26 mouse cellular contexts compared by ENCODE assay signal in the genomic region with DNA sequence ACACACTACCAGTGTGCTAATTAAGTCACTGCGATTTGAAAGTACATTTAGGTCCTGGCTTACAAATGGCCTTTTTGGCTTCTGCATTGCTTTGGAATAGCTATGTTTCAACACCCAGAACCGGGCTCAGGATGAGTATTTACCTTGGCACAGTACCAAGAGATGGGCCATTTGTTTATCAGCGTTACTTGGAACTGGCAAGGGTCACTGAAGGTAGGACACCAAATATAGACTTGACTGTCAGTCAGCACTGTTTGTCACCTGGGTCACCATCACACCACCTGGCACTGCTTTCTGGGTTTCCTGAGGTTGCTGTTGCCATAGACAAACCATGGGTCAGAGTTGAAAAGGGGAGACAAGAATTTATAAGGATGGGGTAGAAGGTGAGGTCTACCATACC. TPM values are rescaled to one million over a fixed set of nuclear protein-coding genes. Genes with fewer than 3 reads are reported as not detected.
DNase-seq lines count a peak whose midpoint lies in the region; ATAC-seq lines count a peak whose summit lies in the region.
"Had no signal": no experiment of that assay in that cellular context is flagged by ENCODE, and none has a peak within 500 bp of the region (broad histone marks: within the 10 kb centered on the region; RNA-seq: fewer than 3 reads in every experiment).

No protein-coding gene starts in this region.

- peaks cover 20 to 62% of the 10 kb centered on the region in 2 experiments for H3K4me1 ChIP-seq in heart, embryonic 14.5 days (ENCODE audit: control insufficient read depth in 2 of 2, insufficient read depth in 2 of 2, low read length in 2 of 2)
- H3K4me1 ChIP-seq in kidney, embryonic 15.5 days: peaks cover 4% of the 10 kb centered on the region; the same call in 1 of the 2 replicates
- H3K4me1 ChIP-seq: forebrain, embryonic 13.5 days; midbrain, embryonic 10.5 days; stomach, embryonic 15.5 days had no signal

- intact Hi-C loops in heart, postnatal 25 days (cut with DNase I): no loop called here

- H3K9me3 ChIP-seq in heart, embryonic 14.5 days (ENCODE audit: control insufficient read depth, low read length): no peaks in the 10 kb centered on the region
- no peaks in the 10 kb centered on the region for H3K9me3 ChIP-seq in kidney, embryonic 15.5 days (replicated peaks)
- H3K9me3 ChIP-seq: forebrain, embryonic 13.5 days; limb, embryonic 15.5 days; midbrain, embryonic 10.5 days; stomach, embryonic 15.5 days had no signal

- H3K36me3 ChIP-seq in heart, embryonic 14.5 days (ENCODE audit: control insufficient read depth, insufficient read depth, low read length): peaks cover 50% of the 10 kb centered on the region
- no peaks in the 10 kb centered on the region for H3K36me3 ChIP-seq in kidney, embryonic 15.5 days
- H3K36me3 ChIP-seq: limb, embryonic 15.5 days; midbrain, embryonic 10.5 days; stomach, embryonic 15.5 days had no signal

- DNase-seq in heart, adult 11 months: peak; percentile 97
- no peak for DNase-seq in heart, postnatal 25 days (ENCODE audit: low spot score)
- DNase-seq in heart, adult 9 months (ENCODE audit: low spot score in 2 of 2): peak; percentile 65 to 78
- DNase-seq in thymus, postnatal 0 days (ENCODE audit: low spot score): no peak
- DNase-seq: cerebellum, adult 9-10 months; gastrocnemius, postnatal 25 days; kidney, adult 11 months; kidney, postnatal 10 days; lung, embryonic 14.5 days; lung, postnatal 4 days; right cerebral cortex, postnatal 25 days; thymus, adult 18-20 months had no signal

- peak overlapping the region; percentile 42; the same call in 1 of the 2 replicates for H3K9ac ChIP-seq in heart, embryonic 14.5 days (ENCODE audit: low read length)
- H3K9ac ChIP-seq in kidney, embryonic 15.5 days: no peak overlapping the region
- H3K9ac ChIP-seq: forebrain, embryonic 13.5 days; limb, embryonic 15.5 days; lung, embryonic 14.5 days; stomach, embryonic 15.5 days had no signal

- H3K4me3 ChIP-seq in heart, embryonic 14.5 days (ENCODE audit: control insufficient read depth in 1 of 2, insufficient read depth in 1 of 2, low read depth in 1 of 2, low read length in 2 of 2): 0 out of 4 replicates have a peak overlapping the region, but pooled peaks of 1 of the 2 experiments have one; percentile 51
- no peak overlapping the region for H3K4me3 ChIP-seq in kidney, embryonic 15.5 days (replicated peaks)
- H3K4me3 ChIP-seq: erythroblast, embryonic 14.5 days; forebrain, embryonic 13.5 days; limb, embryonic 15.5 days; midbrain, embryonic 10.5 days; stomach, embryonic 15.5 days had no signal

- 19% methylated on average over 3 of the region's 3 CpGs for WGBS in heart, embryonic 14.5 days
- 65% methylated on average over 3 of the region's 3 CpGs for WGBS in kidney, embryonic 15.5 days

- peak overlapping the region; percentile 70 for H3K4me2 ChIP-seq in heart, embryonic 14.5 days (ENCODE audit: low read length)
- no peak overlapping the region for H3K4me2 ChIP-seq in kidney, embryonic 15.5 days
- H3K4me2 ChIP-seq: forebrain, embryonic 13.5 days; limb, embryonic 15.5 days; lung, embryonic 14.5 days; stomach, embryonic 15.5 days had no signal

- no peaks in the 10 kb centered on the region for H3K27me3 ChIP-seq in heart, embryonic 14.5 days (ENCODE audit: control insufficient read depth, insufficient read depth, low read length)
- no peaks in the 10 kb centered on the region for H3K27me3 ChIP-seq in kidney, embryonic 15.5 days
- H3K27me3 ChIP-seq: forebrain, embryonic 13.5 days; limb, embryonic 15.5 days; stomach, embryonic 15.5 days had no signal

- peak overlapping the region; percentile 0 to 98; a peak in 3 of 4 replicates for H3K27ac ChIP-seq in heart, embryonic 14.5 days (replicated peaks in 1 of 2; ENCODE audit: control insufficient read depth in 1 of 2, insufficient read depth in 1 of 2, low read depth in 2 of 2, low read length in 2 of 2)
- H3K27ac ChIP-seq in kidney, embryonic 15.5 days: no peak overlapping the region
- H3K27ac ChIP-seq: forebrain, embryonic 13.5 days; limb, embryonic 15.5 days; midbrain, embryonic 10.5 days; stomach, embryonic 15.5 days had no signal

- no peak for ATAC-seq in heart, embryonic 14.5 days (ENCODE audit: insufficient number of reproducible peaks, insufficient read depth, low FRiP score, low read depth)
- ATAC-seq in kidney, embryonic 15.5 days (replicated peaks; ENCODE audit: low FRiP score): no peak
- ATAC-seq in megakaryocyte-erythroid progenitor cell, adult 5-6 weeks (replicated peaks; ENCODE audit: low FRiP score, low TSS enrichment, poor library complexity, severe bottlenecking): no peak
- ATAC-seq: forebrain, embryonic 13.5 days had no signal

RNA-seq across cellular contexts. Expression of gene Csrp3, which starts 5.5 kb away (rescaled TPM):
- 1,000 to 10,000 TPM; 2,113 to 2,237 TPM for total RNA-seq in heart, postnatal 25 days (2021)
- polyA plus RNA-seq in heart, embryonic 14.5 days (2014; fragmentation: Nextera tagmentation; extraction: Ambion mirVana): 1,942 and 2,129 TPM in 2 replicates
- polyA plus RNA-seq in thymus, postnatal 0 days (2015; fragmentation: Nextera tagmentation; extraction: Ambion mirVana): 0.27 and 0.59 TPM in 2 replicates
- 4.9 and 11.3 TPM in 2 replicates for polyA plus RNA-seq in kidney, embryonic 15.5 days (2015; fragmentation: Nextera tagmentation; extraction: Ambion mirVana)
- total RNA-seq in megakaryocyte-erythroid progenitor cell, adult 5-6 weeks (2014; fragmentation: Nextera tagmentation): 3.9 and 16.2 TPM in 2 replicates
- total RNA-seq in megakaryocyte-erythroid progenitor cell, adult 5-6 weeks (2017): 33.1 and 36.2 TPM in 2 replicates
- total RNA-seq: layer of hippocampus, adult 18-20 months; layer of hippocampus, postnatal 25 days; left cerebral cortex, postnatal 14 days had no signal
- polyA plus RNA-seq: cortical plate, adult 2 months; erythroblast, embryonic 14.5 days; forebrain, embryonic 13.5 days; hindbrain, embryonic 11.5 days; urinary bladder, adult 2 months had no signal

RNA-seq across cellular contexts. Expression of gene E2f8, which starts 39.0 kb away (rescaled TPM):
- total RNA-seq in heart, postnatal 25 days (2021): under 1 TPM; 0.75 to 0.87 TPM
- 16.6 and 16.9 TPM in 2 replicates for polyA plus RNA-seq in heart, embryonic 14.5 days (2014; fragmentation: Nextera tagmentation; extraction: Ambion mirVana)
- 14.3 and 15.0 TPM in 2 replicates for polyA plus RNA-seq in thymus, postnatal 0 days (2015; fragmentation: Nextera tagmentation; extraction: Ambion mirVana)
- polyA plus RNA-seq in kidney, embryonic 15.5 days (2015; fragmentation: Nextera tagmentation; extraction: Ambion mirVana): 22.8 and 22.9 TPM in 2 replicates
- 109 and 163 TPM in 2 replicates for total RNA-seq in megakaryocyte-erythroid progenitor cell, adult 5-6 weeks (2014; fragmentation: Nextera tagmentation)
- 35.9 and 44.5 TPM in 2 replicates for total RNA-seq in megakaryocyte-erythroid progenitor cell, adult 5-6 weeks (2017)

RNA-seq across cellular contexts. Expression of gene Zdhhc13, which starts 53.5 kb away (rescaled TPM):
- 10 to 100 TPM; 11.0 to 12.9 TPM for total RNA-seq in heart, postnatal 25 days (2021)
- polyA plus RNA-seq in heart, embryonic 14.5 days (2014; fragmentation: Nextera tagmentation; extraction: Ambion mirVana): 34.6 and 36.2 TPM in 2 replicates
- 22.5 and 26.6 TPM in 2 replicates for polyA plus RNA-seq in thymus, postnatal 0 days (2015; fragmentation: Nextera tagmentation; extraction: Ambion mirVana)
- 39.3 and 43.5 TPM in 2 replicates for polyA plus RNA-seq in kidney, embryonic 15.5 days (2015; fragmentation: Nextera tagmentation; extraction: Ambion mirVana)
- total RNA-seq in megakaryocyte-erythroid progenitor cell, adult 5-6 weeks (2014; fragmentation: Nextera tagmentation): 58.0 and 65.5 TPM in 2 replicates
- 75.3 and 94.0 TPM in 2 replicates for total RNA-seq in megakaryocyte-erythroid progenitor cell, adult 5-6 weeks (2017)

Comparison
In these comparisons a context has a peak if more than half of its experiments do, and no peak if none do; other contexts are left out.
1. DNase-seq: peak in heart, adult 11 months (single experiment) and heart, adult 9 months (2 of 2); none in heart, postnatal 25 days (single experiment) and thymus, postnatal 0 days (single experiment).
2. RNA of gene Csrp3, which starts 5.5 kb away (polyA plus RNA-seq): 1,942 to 2,129 TPM in heart, embryonic 14.5 days; 4.9 to 11.3 TPM in kidney, embryonic 15.5 days and 0.27 to 0.59 TPM in thymus, postnatal 0 days; every median in the first group is over 100 times any median in the second.